Mouse (Mus musculus) heart, postnatal 0 days (tissue): Measurements from ENCODE around the gene Pde4c. TPM values are rescaled to one million over a fixed set of nuclear protein-coding genes. Genes with fewer than 3 reads are reported as not detected.
A peak's percentile ranks its signal among the peaks of the same experiment; 100 is the strongest.

Experiments used
- ATAC-seq: fragments of 200-750 bp; cut with Nextera tagmentation; 2 replicates; pipeline ENCODE4 v1.8.0; 2017; ENCODE audit warnings: low read depth, moderate number of reproducible peaks, moderate library complexity; ENCODE audit not compliant: insufficient read depth
- DNase-seq: peaks from one replicate; pipeline ENCODE4 v3.0.0-alpha.2; 2016; ENCODE audit warnings: low spot score
- H3K27ac ChIP-seq: fragments of 300-500 bp; sonication (generic); 2 replicates; pipeline ENCODE4 v1.5.1; 2014; ENCODE audit warnings: low read depth, mild to moderate bottlenecking
- H3K27me3 ChIP-seq: fragments of 300-500 bp; sonication (generic); 2 replicates; pipeline ENCODE4 v1.6.1; 2014; ENCODE audit warnings: low read length, mixed read lengths; ENCODE audit not compliant: control insufficient read depth, insufficient read depth
- H3K36me3 ChIP-seq: fragments of 300-500 bp; sonication (generic); replicated peaks from 2 replicates; pipeline ENCODE4 v1.6.1; 2014; ENCODE audit warnings: low read length, mixed read lengths; ENCODE audit not compliant: control insufficient read depth, insufficient read depth
- H3K4me1 ChIP-seq: fragments of 300-500 bp; sonication (generic); 2 replicates; pipeline ENCODE4 v1.6.1; 2014; ENCODE audit warnings: antibody characterized with exemption; ENCODE audit not compliant: control insufficient read depth, insufficient read depth
- H3K4me2 ChIP-seq: fragments of 300-500 bp; sonication (generic); 2 replicates; pipeline ENCODE4 v1.6.1; 2014; ENCODE audit warnings: low read depth, mild to moderate bottlenecking, low read length, moderate library complexity
- H3K4me3 ChIP-seq: fragments of 300-500 bp; sonication (generic); 2 replicates; pipeline ENCODE4 v1.5.1; 2014; ENCODE audit warnings: low read depth, low read length
- H3K9ac ChIP-seq: fragments of 300-500 bp; sonication (generic); replicated peaks from 2 replicates; pipeline ENCODE4 v1.6.1; 2014; ENCODE audit warnings: low read depth, low read length, mixed read lengths
- H3K9me3 ChIP-seq: fragments of 300-500 bp; sonication (generic); replicated peaks from 2 replicates; pipeline ENCODE4 v1.6.1; 2016; ENCODE audit warnings: low read length; ENCODE audit not compliant: control insufficient read depth
- CTCF ChIP-seq: IDR thresholded peaks from 2 replicates; pipeline ENCODE4 v1.5.1; 2016; ENCODE audit warnings: antibody characterized with exemption, control low read depth, low read depth
- EP300 ChIP-seq: IDR thresholded peaks from 2 replicates; pipeline ENCODE4 v1.6.1; 2016; ENCODE audit warnings: antibody characterized with exemption, low read depth
- WGBS: fragments of 180-500 bp; shearing (Covaris S2); extraction: QIAGEN DNeasy Blood & Tissue Kit; methylation state at CpG from one replicate; pipeline ENCODE4 v1.1.7; 2014; 5-methylcytosine and 5-hydroxymethylcytosine counted together
- polyA plus RNA-seq: library from polyadenylated mRNA; unstranded; fragments of >200 nt; fragmentation: Nextera tagmentation; extraction: Ambion mirVana; gene quantifications from 2 replicates; pipeline ENCODE4 v1.2.1, GENCODE M21; 2015
- total RNA-seq: library from RNA; depleted of rRNA; stranded (reverse); fragments of >200 nt; gene quantifications from 2 replicates; pipeline ENCODE4 v1.2.3, GENCODE M21; 2014; ENCODE audit warnings: low replicate concordance

Pde4c gene
- total and polyA plus RNA-seq, 2 experiments from 2014 or later: 0.42 to 0.56 TPM

- Histone ChIP-seq H3K4me1 (peaks cover 43% of the 10 kb centered on the region), H3K36me3 (no peaks in the 10 kb centered on the region), H3K4me3 (peak within 1 kb of the TSS; percentile 93), H3K9ac (peak within 1 kb of the TSS; percentile 100), H3K4me2 (peak within 1 kb of the TSS; percentile 70), H3K9me3 (no peaks in the 10 kb centered on the region), H3K27me3 (no peaks in the 10 kb centered on the region), H3K27ac (peak within 1 kb of the TSS; percentile 99)
- DNase-seq (peak; percentile 97), ATAC-seq (peak; percentile 84)
- WGBS: under 1% methylated on average over 64 of the region's 69 CpGs
- TF ChIP-seq EP300: peak; percentile 92
- 0 out of 2 replicates have a peak, but pooled peaks have one; percentile 6 for TF ChIP-seq CTCF
Measured at GRCm38 (mm10) chr8:70698310-70699109, 25.0 kb upstream of the Pde4c start, which contains the start of gene Jund. Jund (plus strand) TSS chr8:70698949.

- ATAC-seq (peak; percentile 9; the same call in 1 of the 2 replicates), DNase-seq (no peak)
- peaks cover 43% of the 10 kb centered on the region for H3K4me1 ChIP-seq
Measured at GRCm38 (mm10) chr8:70699116-70699833, 24.2 kb upstream of the Pde4c start.

GRCm38 (mm10) chr8:70699834-70700554 lies 23.5 kb upstream of the Pde4c start:
- Histone ChIP-seq H3K27me3 (no peaks in the 10 kb centered on the region), H3K27ac (peak overlapping the region; percentile 99), H3K36me3 (no peaks in the 10 kb centered on the region), H3K4me2 (peak overlapping the region; percentile 70), H3K9me3 (no peaks in the 10 kb centered on the region), H3K4me3 (peak overlapping the region; percentile 93), H3K9ac (peak overlapping the region; percentile 100), H3K4me1 (peaks cover 43% of the 10 kb centered on the region)
- ATAC-seq: 0 out of 2 replicates have a peak, but pooled peaks have one; percentile 3
- TF ChIP-seq CTCF (no peak), EP300 (no peak)
- DNase-seq: peak; percentile 69
- WGBS: under 1% methylated on average over 58 of the region's 59 CpGs

More at GRCm38 (mm10) chr8:70699116-70699833, 24.2 kb upstream of the Pde4c start:
- Histone ChIP-seq H3K36me3 (no peaks in the 10 kb centered on the region), H3K4me2 (peak overlapping the region; percentile 70), H3K9ac (peak overlapping the region; percentile 100), H3K9me3 (no peaks in the 10 kb centered on the region), H3K27ac (peak overlapping the region; percentile 99), H3K27me3 (no peaks in the 10 kb centered on the region), H3K4me3 (peak overlapping the region; percentile 93)
- TF ChIP-seq EP300 (no peak; the same call in 1 of the 2 replicates), CTCF (0 out of 2 replicates have a peak, but pooled peaks have one; percentile 6)
- WGBS: under 1% methylated on average over 79 of the region's 89 CpGs

- DNase-seq (peak; percentile 88), ATAC-seq (peak; percentile 7)
- Histone ChIP-seq H3K27me3 (no peaks in the 10 kb centered on the region), H3K4me2 (peak overlapping the region; percentile 70), H3K4me1 (peaks cover 39% of the 10 kb centered on the region), H3K9ac (peak overlapping the region; percentile 100), H3K9me3 (no peaks in the 10 kb centered on the region), H3K4me3 (peak overlapping the region; percentile 93), H3K27ac (peak overlapping the region; percentile 99), H3K36me3 (no peaks in the 10 kb centered on the region)
- peak; percentile 83 for TF ChIP-seq CTCF
- TF ChIP-seq EP300: peak; percentile 79; the same call in 1 of the 2 replicates
- WGBS: 1% methylated on average over 20 of the region's 20 CpGs
Measured at GRCm38 (mm10) chr8:70700555-70700922, 23.0 kb upstream of the Pde4c start.
